Mouse (Mus musculus) cerebellum, adult 9-11 months (tissue): ENCODE data around the gene Tipin.
A peak's percentile ranks its signal among the peaks of the same experiment; 100 is the strongest.
"Not testable (repeated sequence)": the region's sequence is repeated elsewhere in the genome, so short reads cannot be mapped to it uniquely, and the experiment has no call there.

ENCODE experiments used
- DNase-seq: peaks from one replicate; pipeline ENCODE4 v3.0.0; 2022

The Tipin gene

DNA sequence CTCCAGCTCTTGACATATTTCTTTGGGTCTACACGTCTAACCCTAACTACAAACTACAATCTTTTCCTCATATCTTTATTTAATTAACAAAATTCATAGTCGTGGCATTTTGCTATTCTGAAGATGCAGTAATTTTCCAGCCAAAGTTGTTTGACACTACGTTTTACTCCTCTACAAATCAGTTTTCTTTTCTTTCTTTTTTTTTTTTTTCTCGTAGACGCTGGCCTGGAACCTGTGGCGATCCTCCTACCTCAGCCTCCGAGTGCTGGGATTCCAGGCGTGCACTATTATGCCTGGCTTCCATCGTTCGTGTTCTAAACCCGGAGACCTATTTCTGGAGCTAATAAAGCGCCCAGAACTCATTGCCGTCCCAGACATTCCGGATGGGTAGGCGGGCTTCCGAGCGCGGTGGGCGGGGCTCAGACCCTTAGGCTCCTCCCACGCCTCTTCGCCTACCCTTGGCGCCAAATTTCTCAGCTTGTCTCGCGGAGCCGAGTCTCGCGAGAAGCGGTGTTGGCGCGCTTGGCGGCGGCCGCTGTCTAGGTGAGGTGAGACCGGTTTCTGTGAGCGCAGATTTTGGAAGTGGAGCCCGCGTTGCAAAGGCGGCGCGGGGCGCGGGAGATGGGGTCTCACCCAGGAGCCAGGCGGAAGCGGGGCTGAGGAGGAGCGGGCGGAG is at the start of gene Tipin:
Tipin (plus strand) TSS at position 477 of the 676 bp plus-strand sequence.
- peak; percentile 93 for DNase-seq

DNA sequence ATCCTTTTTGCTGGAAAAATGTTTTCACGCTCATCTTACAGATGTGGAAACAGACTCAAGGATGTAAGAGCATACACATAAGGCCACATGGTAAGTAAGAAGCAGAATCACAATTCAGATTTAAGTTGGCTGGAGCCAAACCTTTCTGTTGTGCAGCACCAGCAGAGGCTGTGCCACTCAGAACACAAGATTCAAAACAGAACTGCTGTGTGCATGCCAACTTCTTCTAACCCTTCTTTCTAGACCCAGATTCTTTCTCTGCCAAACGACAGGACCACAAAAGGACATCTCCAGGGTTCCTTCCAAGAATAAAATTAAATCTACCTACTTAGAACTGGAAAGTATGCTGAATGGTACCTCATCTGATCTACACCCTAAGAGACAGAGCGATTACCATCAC is 49.7 kb upstream of the Tipin start:
- DNase-seq: no peak

DNA sequence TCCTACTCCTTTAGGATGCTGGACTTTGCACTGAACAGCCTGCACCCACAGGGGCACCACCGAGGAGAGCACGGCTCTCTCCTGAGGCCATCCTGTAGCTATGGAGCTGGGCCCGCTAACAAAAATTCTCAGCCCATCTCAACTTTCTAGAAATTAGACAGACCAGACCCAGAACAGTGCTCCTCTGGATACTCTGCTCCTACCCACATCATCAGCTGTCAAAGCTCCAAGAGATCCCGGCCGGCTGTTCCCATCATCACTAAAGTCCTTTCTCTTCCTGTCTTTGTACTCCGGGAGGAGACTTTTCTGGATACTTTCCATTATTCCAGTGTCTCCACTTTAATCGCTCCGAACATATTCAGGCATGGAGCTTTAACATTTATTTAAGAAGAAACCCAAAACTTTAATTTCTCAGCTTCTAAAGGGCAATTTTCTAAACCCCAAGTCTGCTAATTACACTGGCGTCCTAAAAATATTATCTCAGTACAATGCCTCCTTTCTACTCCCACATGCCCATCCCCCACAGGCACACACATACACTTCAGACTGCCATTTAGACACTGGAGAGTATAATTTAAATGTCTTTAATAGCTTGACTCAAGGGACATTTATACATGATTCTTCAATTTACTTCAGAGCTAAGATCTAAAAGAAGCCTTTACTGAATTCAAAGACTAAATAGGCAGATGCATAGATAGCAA is 49.0 kb upstream of the Tipin start:
- DNase-seq: no peak

DNA sequence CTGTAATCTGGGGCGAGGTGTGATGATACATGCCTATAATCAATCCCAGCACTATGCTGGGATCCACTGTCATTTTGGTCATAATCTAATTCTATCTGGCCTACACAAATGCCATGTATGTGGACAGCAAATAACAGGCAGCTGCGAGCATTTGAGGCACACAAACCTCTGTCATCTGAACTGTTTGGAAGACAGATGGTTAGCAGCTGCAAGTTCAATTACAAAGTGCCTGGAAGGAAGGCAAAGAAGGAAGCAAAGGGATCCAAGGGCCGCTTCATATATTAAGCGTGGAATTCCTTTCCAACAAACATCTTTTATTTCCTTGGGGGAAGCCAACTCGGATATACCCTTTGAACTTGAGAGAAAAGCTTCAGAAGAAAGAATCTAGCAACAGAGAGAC is 47.7 kb upstream of the Tipin start:
- DNase-seq: no peak

DNA sequence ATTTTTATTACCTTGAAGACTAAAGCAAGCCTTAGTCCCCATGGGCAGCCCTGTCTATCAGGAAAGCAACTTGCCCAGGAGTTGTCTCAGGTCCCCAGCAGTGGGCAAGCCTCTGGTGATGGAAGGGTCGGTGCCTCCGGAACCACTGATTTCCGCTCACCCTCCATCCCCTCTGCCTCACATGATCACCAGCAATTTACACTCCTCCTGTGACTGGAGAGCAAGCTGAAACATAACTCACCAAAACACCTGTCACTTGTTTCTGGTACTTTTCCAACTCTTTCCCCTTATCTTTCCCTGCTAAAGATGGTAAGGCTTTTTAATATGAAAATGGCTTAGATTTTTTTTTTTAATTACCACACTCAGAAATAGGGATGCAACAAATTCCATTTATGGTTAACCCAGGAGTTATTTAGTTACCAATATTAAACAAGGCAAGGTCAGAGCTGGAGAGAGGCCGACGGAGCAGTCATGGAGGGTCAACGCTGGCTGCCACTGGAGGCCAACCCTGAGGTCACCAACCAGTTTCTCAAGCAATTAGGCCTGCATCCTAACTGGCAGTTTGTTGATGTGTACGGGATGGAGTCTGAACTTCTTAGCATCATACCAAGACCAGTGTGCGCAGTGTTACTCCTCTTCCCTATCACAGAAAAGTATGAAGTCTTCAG is 46.5 kb upstream of the Tipin start, which contains the start of gene Uchl4:
Uchl4 (plus strand) TSS at position 434 of the 668 bp plus-strand sequence.
- no peak for DNase-seq

DNA sequence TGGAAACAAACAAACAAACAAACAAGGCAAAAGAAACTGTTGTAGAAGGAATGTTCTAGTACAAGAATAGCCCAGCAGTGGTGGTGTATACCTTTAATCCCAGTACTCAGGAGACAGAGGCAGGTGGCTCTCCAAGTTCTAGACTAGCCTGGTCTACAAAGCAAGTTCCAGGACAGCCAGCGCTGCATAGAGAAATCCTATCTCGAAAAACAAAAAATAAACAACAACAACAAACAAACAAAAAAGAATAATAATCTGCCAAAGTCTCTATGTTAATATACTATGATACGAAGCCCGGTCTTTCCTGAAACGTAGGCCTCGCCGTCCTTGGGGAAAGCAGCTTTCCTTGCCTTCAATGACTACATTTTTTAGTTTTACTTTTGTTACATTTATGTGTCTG is 45.3 kb upstream of the Tipin start:
- DNase-seq: no peak

DNA sequence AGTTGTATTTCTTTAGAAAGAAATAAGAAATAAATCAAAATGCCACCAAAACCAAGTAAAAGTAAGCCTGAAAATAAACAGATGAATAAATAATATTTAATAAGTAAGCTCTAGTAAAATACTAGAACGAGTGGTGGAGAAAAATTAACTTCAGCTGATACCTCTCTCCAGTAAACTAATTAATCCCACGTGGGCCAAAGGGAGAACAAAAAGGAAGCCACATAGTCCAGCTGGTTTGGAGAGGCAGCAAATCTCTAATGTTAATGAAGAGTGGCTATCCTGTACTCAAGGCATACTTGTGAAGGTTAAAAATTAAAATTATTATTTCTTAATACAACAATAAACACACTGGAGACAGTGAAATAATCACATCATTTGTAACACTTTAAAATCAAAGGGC is 41.3 kb upstream of the Tipin start:
- DNase-seq: no peak

DNA sequence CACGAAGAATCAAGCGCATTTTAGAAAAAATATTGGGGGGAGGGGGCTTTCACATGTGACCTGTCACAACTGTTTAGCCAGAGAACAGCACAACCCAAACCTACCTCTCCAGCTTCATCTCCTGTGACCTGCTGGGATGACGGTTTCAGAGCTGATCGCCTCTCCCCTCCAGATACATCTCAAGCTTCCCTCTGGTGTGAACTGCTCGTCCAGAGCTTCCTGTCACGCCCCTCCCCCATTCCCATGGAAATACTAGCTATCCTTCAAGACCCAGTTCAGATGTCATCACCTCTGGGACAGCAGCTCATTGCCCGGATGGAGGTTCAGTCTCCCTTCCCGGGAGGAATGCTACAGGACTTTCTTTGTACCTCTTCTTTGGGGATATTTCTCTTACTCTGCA is 40.7 kb upstream of the Tipin start:
- no peak for DNase-seq

DNA sequence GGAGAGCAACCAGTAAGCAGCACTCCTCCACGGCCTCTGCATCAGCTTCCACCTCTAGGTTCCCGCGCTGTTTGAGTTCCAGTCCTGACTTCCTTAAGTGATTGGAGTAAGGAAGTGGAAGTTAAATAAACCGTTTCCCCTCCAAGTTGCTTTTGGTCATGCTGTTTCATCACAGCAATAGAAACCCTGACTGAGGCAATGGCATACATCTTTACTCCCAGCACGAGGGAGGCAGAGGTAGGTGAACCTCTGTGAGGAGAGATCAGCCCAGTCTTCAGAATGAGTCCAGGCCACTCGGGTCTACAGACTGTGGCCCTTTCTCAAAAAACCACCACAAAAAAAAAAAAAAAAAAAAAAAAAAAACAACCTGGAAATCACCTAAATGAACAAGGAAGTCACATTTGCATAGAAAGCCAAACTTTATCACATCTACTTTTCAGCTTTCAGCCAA is 39.0 kb upstream of the Tipin start:
- no peak for DNase-seq

DNA sequence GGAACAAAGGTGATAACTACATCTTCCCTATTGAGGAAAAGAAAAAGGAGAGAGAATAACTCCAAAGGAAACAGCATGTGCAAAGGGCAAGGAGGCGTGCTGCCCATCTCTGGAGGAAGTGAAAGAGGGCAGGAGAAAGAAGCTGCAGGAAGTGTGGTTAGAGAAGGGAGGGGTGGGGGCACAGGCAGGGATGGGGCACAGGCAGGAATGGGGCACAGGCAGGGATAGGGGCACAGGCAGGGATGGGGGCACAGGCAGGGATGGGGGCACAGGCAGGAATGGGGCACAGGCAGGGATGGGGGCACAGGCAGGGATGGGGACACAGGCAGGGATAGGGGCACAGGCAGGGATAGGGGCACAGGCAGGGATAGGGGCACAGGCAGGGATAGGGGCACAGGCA is 32.0 kb upstream of the Tipin start:
- DNase-seq: no peak

DNA sequence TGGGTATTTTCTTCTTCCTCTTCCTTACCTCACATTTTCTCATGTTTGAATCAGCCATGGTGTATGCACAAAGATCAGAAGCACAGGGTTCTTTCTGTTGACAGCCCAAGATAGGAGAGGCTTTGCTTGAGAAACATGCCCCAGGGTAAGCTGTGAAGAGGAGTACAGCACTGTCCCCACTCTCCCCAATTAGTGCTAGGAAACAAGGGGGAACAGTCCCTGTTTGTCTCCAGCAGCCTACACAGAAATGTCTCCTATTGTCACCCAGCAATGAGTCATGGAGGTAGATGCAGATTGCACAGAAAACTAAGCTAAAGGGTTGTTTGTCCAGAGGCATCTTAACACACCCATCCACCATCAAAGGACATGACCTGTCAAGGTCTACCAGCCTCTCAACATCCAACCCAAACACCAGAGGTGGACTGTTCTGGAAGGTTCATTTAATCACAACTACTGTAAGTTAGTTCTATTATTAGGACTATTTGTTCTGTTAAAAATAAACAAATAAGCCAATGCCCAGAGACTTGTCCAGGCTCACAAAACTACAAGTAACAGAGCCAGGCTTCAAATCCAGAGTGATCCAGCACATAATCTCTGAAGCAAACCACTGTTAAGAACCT is 31.2 kb upstream of the Tipin start:
- DNase-seq: no peak

DNA sequence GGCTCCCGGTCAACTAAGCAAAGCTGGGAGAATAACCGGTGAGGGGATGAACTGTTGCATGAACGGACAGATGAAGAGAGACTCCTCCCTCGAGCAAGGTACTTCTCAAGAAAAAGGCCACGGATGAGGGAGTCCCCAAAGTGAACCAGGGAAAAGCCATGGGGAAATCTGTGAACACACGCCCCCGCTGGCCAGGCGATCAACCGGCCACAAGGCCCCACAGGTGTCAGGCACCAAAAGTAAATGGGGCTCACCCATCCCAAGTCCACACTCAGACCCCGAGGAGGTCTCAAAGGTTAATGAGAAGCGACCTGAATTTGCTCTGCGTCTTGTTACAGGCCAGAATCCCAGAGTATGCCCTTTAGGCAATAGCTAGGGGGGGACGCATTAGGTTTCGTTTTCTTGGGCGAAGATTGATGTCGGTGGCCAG is 28.8 kb upstream of the Tipin start:
- DNase-seq: peak; percentile 38

DNA sequence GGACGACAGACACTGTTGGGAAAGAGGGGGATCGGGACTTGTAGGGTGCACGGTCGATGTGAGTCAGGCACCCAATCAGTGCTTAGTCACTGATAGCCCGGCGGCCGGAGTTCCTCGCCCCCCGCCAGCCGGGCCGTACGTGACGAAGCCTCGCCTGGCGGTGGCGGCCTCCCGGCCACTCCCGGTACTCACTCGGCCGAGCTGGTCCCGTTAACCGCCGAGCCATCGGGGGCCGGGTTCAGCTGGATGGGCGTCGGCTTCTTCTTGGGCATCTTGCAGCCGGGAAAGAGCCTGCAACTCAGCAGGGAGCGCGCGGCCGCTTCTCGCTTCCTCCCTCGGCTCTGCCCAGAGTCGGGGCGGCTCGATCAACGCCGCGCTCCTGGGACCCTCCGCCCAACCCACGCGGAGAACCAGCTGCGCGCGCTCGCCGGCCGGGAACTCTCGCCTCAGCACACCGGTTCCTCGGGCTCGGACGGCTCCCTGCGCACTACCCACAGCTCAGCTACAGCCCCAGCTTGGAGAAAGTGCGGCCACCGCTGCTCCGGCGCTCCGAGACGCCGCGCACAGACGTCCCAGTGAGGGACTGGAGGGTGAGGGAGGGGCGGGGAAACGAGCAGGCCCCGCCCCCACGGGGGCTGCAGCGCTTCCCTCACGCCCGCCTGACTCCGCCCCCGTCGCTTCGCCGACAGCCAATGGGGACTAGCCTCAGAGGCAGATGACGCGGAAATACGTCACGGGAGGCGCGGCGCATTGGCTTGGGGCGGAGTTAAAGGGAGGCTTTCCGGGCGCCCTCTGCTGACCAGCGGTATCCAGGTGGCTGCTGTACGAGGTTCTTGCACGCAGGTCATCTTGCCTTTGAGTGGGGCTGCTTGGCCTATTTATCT is 28.1 kb upstream of the Tipin start, which contains the start of gene Map2k1:
Map2k1 (minus strand) TSS at position 611 of the 884 bp plus-strand sequence.
- peak; percentile 100 for DNase-seq

DNA sequence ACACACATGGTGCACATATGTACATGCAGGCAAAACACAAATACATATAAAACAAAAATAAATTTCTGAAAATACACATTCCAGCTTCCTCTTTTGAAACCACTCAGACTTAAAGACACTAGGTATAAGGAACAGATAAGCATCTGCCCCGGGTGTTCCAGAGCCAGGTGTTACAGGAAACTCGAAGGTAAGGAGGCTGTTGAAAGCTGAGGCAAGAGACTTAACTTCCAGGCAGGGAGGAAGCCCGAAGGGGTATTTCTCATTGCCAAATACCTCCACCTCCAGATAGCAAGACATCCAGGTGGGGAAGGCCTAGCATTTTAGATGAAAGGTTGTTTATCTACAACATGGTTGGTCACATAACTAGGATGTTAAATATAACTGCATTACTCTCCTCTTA is 26.0 kb upstream of the Tipin start:
- DNase-seq: no peak

DNA sequence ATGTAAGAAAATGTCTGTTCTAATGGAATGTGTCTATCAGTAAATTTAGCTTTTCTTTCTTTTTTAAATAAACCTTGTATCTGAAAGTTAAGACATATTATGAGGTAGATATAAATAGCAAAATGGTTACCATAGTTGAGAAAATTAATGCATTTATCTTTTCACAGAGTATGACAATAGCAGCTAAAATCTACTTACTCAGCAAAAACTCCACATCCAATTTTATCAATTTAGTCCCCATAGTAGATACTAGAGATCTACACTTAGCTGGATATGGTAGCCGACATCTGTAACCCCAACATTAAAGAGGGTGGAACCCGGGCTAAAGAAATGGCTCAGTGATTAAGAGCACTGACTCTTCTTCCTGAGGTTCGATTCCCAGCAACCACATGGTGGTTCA is 25.2 kb upstream of the Tipin start:
- no peak for DNase-seq

DNA sequence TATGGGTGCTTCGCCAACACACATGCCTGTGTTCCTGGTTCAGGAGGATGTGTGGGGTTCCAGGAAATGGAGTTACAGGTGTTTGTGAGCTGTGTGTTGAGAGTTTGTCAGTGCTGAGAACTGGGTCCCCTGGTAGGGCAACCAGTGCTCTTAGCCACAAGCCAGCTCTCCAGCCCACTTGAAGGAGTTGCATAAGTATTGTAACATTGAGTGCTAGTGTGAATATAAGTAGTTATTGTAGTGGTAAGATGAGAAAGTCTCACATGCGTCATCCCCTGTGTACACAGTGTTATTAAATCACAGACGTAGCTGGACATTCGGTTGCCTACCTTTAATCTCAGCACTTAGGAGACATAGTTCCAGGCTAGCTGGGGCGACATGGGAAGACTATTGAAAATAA is 21.5 kb upstream of the Tipin start:
- DNase-seq: no peak

DNA sequence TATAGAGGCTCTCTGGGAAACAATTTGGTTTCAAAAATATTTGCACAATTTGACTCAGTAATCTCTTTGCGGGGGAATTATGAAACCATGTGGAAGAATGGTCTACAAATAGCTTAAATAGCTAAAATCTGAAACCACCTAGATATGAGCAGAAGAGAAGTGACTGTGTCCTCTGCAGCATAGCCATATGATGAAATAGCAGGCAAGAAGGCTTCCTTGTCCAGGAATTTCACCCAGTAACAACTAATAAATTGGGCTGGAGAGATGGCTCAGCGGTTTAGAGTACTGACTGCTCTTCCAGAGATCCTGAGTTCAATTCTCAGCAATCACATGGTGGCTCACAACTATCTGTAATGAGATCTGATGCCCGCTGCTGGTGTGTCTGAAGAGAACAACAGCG is 20.4 kb upstream of the Tipin start:
- DNase-seq: no peak

DNA sequence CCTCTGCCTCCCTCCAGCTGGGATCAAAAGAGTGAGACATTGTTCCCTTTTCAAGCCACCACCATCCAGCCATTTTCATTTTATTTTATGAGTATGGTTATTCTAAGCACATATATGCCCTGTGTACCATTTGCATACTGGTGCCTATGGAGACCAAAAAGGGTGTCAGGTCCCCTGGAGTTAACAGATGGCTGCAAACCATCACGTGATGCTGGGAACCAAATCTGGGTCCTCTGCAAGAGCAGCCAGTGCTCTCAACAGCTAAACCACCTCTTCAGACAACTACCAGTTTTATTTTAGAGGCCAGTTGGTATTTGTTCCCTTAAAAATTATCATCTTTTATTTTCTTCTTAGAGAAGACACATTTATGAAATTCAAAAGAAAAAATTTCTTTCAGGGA is 16.6 kb upstream of the Tipin start:
- DNase-seq: no peak

DNA sequence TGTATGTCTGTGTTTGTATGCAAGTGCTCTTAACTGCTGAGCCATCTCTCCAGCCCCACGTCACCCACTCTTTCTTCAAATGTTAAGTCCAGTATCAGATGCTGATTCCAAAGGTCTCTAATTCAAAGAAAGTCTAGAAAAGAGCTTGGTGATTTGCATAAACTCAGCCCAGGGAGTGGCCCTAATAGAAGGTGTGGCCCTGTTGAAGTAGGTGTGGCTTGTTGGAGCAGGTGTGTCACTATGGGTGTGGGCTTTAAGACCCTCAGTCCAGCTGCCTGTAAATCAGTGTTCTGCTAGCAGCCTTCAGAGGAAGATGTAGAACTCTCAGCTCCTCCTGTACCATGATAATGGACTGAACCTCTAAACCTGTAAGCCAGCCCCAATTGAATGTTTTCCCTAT is 14.2 kb upstream of the Tipin start:
- DNase-seq: no peak

DNA sequence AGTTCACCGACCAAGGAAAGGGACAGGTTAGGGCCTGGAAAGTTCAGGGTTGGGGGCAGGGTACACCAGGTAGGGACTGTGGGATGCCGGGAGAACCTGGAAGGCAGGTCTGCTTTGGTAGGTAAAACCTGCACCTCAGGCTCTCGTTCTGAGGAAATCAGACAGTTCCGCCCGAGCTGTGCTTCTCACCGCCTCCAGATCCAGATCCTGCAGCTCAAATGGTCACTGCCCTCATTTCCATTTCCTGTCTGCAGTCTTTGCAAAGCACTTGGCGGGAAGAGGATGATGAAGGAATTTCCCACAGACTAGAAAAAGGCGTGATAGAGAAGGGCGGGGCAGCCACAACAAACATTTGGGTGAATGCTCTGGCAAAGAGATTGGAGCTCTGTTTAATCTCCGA is 13.2 kb upstream of the Tipin start:
- no peak for DNase-seq

DNA sequence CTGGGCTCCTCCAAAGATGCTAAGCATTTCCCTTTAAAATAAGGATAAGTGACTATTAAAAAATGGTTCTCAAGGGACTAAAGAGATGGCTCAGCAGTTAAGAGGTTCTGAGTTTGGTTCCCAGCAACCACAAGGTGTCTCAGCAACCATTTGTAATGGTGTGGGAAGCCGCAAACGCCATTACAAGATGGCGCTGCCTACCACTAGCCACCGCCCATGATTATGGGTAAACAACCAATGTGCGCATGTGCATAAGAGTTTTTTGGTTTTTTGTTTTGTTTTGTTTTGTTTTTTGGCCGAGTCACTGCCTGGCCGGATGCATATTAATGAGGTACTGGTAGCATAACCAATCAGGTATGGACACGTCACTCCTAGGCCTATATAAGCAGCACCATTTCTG is 12.5 kb upstream of the Tipin start:
- not testable (repeated sequence) for DNase-seq

DNA sequence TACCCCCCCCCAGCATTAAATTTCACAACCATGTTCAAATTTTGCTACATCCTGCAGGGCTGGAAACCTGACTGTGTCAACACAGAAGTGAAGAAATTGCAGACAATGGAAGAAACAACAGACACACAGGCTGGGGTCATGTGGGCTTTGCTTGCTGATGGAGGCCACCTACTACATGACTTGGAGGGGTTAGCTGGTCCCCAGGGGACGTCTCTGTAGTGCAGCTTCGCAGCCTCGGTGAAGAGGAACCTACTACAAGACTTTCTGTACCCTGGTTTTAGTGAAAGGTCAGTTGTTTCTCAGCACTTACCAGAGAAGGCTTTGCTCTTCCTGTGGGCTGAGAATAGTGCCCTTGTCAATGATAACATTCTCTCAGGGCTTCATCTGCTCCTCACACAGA is 10.1 kb upstream of the Tipin start:
- no peak for DNase-seq

DNA sequence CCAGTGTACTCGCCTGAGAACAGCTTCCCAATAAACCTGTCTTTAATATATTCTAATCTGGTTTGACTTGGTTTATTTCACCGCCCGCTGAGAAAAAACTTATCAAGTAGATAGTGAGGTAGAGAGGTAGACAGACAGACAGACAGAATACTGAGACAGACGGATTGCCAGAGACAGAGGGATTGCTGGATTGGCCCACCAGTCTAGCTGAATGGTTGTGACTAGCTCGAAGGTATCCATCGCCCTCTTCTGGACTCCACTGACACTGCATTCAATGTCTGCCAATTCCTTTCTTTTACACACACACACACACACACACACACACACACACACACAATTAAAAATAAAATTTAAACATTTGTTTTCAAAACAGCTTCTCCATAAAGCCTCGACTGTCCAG is 8.8 kb upstream of the Tipin start:
- DNase-seq: no peak
